Mouse (Mus musculus): ENCODE measurements around the gene Olfr1411.

DNA sequence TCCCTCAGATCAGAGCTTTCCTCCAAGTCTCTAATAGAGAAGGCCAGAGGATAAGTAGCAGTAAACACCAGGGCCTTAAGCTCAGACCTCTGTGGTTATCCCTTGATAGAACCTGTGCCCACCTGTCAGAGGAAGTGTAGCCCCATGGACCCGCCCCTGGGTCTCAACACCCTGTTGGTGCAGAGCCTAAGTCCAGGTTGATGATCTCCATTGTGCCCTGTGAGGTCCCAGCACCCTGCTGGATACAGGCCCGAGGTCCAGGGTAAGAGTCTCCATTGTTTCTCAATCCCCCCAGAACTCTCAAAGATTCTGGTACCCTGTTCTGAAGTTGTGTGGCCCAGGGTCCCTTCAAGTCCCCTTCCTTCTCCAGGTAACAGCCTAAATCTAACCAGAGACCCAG is 51.9 kb downstream of the Olfr1411 start:
- TF ChIP-seq POLR2A (IDR thresholded peaks at IDR 0.05; ENCODE audit: insufficient read length, low read depth) (no peak), MAX (IDR thresholded peaks at IDR 0.05; ENCODE audit: low read depth) (no peak), TCF12 (IDR thresholded peaks at IDR 0.05; ENCODE audit: insufficient read depth, poor library complexity, severe bottlenecking) (no peak), MYOG (IDR thresholded peaks at IDR 0.05; ENCODE audit: control insufficient read depth in 1 of 3, insufficient read depth in 1 of 3, insufficient read length in 2 of 3, low read depth in 2 of 3) (no peak), CEBPB (IDR thresholded peaks at IDR 0.05; ENCODE audit: insufficient read depth, poor library complexity, severe bottlenecking) (no peak), E2F4 (IDR thresholded peaks at IDR 0.05; ENCODE audit: insufficient read depth) (no peak), USF1 (IDR thresholded peaks at IDR 0.05; ENCODE audit: low read depth) (no peak)

Measured in myocyte (in vitro differentiated cells).